Mouse (Mus musculus): ENCODE measurements around the gene Coq8b.

DNA sequence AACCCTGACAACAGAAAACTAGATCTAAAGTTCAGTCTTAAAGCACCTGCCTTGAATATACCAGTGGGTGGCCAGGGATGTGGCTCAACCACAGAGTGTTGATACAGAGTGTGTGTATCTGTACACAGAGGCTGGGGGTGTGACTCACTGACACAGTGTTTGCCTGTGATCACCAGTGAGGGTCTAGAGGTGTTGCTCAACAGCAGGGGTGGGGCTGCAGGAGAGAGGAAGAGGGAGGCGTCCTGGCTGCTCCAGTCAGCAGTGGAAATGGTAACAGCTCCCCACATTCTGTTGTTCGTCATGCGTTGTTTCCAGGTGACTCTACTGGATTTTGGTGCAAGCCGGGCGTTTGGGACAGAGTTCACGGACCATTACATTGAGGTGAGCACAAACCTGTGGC is 19.1 kb downstream of the Coq8b start:
- TF ChIP-seq CTCF (IDR thresholded peaks at IDR 0.05; ENCODE audit: extremely low read depth, insufficient read depth, low read length) (no peak), POLR2A (IDR thresholded peaks at IDR 0.05; ENCODE audit: extremely low read depth, insufficient read depth, low read length) (no peak)
